Mouse (Mus musculus) left cerebral cortex, adult 18-20 months (tissue): ENCODE measurements at regions not wholly inside any gene's neighbourhood (a gene's known extent, or its start where the extent isn't known, plus 50 kb on each side); places are given as distances from the start of the nearest gene placed in this dataset.

Experiments
- DNase-seq, 2 experiments: peaks; one replicate each; pipeline ENCODE4 v3.0.0; 2021 to 2022; ENCODE audit warnings: low spot score in 2 of 2, mixed read lengths in 1 of 2

- no peak for DNase-seq
These were observed 168.6 kb downstream of the Insc start for GRCm38 (mm10) chr7:114912109-114912508.

- peak; percentile 58 to 80 for DNase-seq
These were observed 178.7 kb downstream of the Insc start for GRCm38 (mm10) chr7:114922155-114922554.

- DNase-seq, result no peak
These were observed 190.4 kb downstream of the Insc start for GRCm38 (mm10) chr7:114933861-114934260.

GRCm38 (mm10) chr7:114950759-114951158 is 207.3 kb downstream of the Insc start:
- no peak for DNase-seq

GRCm38 (mm10) chr7:114963206-114963605 is 219.7 kb downstream of the Insc start:
- no peak for DNase-seq

DNA sequence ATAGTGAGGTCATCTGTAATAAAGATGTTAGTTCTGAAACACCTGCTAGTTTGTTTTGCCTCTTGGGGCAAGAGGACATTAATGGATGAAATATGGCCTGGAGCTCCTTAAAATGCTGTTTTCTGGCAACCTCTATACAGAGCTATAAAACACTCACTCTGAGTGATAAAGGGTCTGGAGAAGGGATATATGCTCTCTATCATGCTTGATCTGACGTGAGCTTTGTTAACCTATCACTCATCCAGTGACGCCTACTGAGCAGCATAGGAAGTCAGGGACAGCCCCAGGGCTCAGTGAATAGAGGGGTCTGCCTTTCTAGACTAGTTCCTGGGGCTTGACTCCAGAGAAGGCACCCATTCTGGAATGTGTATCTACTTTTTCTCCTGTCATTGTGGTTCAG is 222.4 kb downstream of the Insc start:
- DNase-seq, result no peak

GRCm38 (mm10) chr7:114986481-114986880 is 243.0 kb downstream of the Insc start:
- no peak for DNase-seq

GRCm38 (mm10) chr7:114991255-114991654 is 247.8 kb downstream of the Insc start:
- DNase-seq, result no peak

GRCm38 (mm10) chr7:114992440-114992839 is 248.9 kb downstream of the Insc start:
- DNase-seq, result no peak

DNA sequence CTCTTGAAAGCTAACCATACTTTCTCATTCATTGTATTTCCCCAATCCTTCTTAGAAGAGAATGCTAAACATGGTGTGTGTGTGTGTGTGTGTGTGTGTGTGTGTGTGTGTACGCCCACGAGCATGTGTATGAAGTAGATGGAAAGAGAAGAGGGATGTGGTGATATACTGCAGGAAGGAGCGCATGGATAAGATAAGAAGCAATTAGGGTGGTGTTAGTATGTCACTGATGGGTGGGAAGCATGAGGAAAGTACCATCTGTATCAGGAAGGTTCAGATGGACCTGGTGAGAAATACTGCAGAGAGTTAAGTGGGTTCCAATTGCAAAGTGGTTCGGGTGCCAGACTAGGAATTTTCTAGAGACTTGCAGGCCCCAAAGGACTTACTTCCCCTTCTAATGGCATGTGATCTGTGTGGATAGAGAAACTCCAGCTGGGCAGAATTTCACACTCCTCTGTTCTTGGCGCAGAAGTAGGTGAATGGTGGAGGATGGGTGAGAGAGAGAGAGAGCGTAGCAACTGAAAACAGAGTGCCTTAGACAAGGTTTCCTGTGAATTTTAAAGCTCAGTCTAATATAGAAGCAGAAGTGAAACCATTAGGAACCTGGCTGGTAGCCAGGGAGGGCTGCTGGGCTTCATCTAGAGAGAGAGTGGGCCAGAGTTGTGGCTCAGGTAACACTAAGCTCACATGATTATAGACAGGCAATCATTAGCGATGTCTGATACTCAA is 257.5 kb downstream of the Insc start:
- DNase-seq, result peak in 1 of 2 experiments; percentile 11

- DNase-seq, result no peak
These were observed 270.9 kb downstream of the Insc start for GRCm38 (mm10) chr7:115014253-115014998.

- DNase-seq, result no peak
These were observed 276.0 kb downstream of the Insc start for GRCm38 (mm10) chr7:115019369-115019958.

- no peak for DNase-seq
These were observed 276.5 kb downstream of the Insc start for GRCm38 (mm10) chr7:115020023-115020422.

- DNase-seq, result no peak
These were observed 282.3 kb downstream of the Insc start for GRCm38 (mm10) chr7:115025803-115026202.

DNA sequence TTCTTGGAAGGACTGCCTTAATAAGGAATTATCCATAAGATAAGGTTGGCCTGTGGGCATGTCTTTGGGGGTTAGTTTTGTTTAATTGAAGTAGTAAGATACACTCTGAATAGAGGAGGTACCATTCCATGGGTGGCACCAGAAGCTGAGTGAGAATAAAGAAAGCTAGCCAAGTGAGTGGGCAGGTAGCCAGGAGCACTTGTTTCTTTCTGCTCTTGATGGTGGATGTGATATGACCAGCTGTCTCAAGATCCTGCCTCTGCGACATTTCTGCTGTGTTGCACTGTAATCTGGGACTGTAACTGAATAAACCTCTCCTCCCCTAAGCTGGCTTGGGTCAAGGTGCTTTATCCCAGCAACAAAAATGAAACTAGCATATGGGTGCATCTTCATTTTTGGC is 284.2 kb downstream of the Insc start:
- DNase-seq, result peak; percentile 3 to 13

DNA sequence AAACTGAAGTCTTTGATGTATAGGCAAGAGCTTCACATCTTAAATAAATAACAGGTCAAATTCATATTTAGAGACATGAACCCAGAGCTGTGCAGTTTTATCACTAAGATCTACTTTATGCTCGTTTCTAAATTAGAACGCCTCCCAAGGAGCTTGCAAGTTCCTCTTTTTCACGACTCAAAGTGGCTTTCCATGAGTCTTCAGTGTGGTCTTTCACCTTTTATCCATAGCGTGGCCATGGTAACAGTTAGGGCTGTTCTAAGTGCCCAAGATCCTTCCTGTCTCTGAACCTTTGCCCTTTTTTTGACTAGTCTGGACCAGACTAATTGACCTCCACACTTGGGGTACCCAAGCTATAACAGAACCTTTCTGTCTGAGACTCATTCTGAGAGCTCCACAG is 290.5 kb downstream of the Insc start:
- no peak for DNase-seq

DNA sequence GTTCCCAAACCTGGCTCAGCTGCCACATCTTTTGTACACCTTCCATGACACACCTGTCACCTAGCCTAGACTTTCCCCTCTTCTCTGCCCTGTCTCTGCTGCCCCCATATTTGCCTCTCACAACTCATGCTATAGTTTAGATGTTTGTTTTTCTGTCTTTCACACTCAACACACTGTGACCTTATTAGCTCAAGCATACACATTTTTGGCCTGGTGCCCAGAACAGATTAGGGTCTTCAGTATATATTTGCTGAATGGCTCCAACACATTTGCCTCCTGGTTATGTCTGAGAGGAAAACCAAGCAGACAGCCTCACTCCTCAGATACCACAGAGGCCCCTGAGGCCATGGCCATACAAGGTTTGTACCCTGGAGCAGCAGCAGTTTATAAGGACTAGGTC is 312.0 kb downstream of the Insc start:
- DNase-seq, result no peak

DNA sequence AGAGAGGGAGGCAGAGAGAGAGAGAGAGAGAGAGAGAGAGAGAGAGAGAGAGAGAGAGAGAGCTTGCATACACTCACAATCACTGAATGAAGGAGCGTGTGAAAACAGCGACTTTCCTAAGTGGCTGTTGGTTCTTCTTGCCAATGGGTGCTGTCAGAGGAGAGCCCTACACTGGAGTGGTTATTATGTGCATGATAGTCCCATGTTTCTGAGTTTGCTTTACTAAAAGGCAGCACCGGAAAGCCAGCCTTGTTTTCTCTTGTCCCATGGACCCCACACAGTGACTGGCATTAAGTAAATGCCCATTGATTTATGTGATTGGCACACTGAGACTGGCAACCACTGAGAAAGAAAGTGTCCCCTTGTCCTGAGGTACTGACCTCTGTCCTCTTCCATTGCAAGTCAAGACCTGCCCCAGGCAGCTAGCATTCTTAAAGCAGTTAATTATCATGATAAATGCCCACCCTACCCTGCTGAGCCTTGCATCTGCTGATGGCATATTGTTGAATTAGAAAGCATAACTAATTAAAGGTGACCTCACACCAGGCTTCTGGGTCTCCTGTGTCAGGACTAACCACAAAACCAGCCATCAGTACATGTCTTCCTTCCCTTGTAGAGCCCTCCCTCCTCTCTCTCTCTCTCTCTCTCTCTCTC is 313.6 kb downstream of the Insc start:
- no peak for DNase-seq

GRCm38 (mm10) chr7:115057736-115058135 is 314.2 kb downstream of the Insc start:
- no peak for DNase-seq

GRCm38 (mm10) chr7:115060171-115060570 is 316.7 kb downstream of the Insc start:
- DNase-seq, result no peak

- no peak for DNase-seq
These were observed 319.3 kb downstream of the Insc start for GRCm38 (mm10) chr7:115062817-115063216.

GRCm38 (mm10) chr7:115067641-115068040 is 324.1 kb downstream of the Insc start:
- no peak for DNase-seq
